Mouse (Mus musculus) ES-Bruce4 (cell line): ENCODE measurements at regions not wholly inside any gene's neighbourhood (a gene's known extent, or its start where the extent isn't known, plus 50 kb on each side); places are given as distances from the start of the nearest gene placed in this dataset.

Experiments used
- CTCF ChIP-seq: IDR thresholded peaks from one replicate; pipeline ENCODE4 v1.8.1; 2011; ENCODE audit warnings: low read depth, low read length
- EP300 ChIP-seq: IDR thresholded peaks from 2 replicates; pipeline ENCODE4 v1.6.1; 2011; ENCODE audit warnings: low read depth, low read length; ENCODE audit not compliant: insufficient read depth
- POLR2A ChIP-seq: IDR thresholded peaks from one replicate; pipeline ENCODE4 v1.8.1; 2011; ENCODE audit warnings: low read length; ENCODE audit not compliant: insufficient read depth

DNA sequence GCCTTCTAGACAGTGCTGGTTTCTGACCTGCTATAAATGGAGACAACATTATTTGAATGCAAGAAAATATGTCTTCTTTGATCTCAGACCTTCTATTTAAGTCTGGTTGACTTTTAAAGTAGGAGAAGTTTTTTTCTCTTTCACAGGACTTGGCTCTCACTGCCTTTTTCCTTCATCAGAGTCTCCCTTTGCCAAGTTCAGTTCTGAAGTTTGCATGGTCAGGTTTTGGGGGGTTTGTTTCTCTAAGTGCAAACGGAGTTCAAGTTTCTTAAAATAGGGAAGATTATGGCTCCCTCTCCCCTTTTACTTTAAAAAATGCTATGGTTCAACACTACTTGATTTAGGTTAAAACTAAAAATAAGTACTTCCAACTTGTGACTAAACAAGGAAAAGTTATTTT, 106.2 kb upstream of the Adamts5 start:
- no peak for TF ChIP-seq CTCF
- TF ChIP-seq POLR2A = no peak
- no peak for TF ChIP-seq EP300
